In genomic region chr4:55005521-55005969, GRCm38 (mm10) we compare ENCODE assay signal across 8 mouse cellular contexts.
DNase-seq lines count a peak whose midpoint lies in the region; ATAC-seq and TF ChIP-seq lines count a peak whose summit lies in the region.

No protein-coding gene starts in this region.

- no peaks in the 10 kb centered on the region for H3K9me3 ChIP-seq in intestine, embryonic 15.5 days
- no peaks in the 10 kb centered on the region for H3K9me3 ChIP-seq in limb, embryonic 10.5 days (replicated peaks)
- no peaks in the 10 kb centered on the region for H3K9me3 ChIP-seq in midbrain, embryonic 10.5 days (replicated peaks)

- 12% methylated on average over 9 of the region's 9 CpGs for whole genome bisulfite sequencing in intestine, embryonic 15.5 days
- 16% methylated on average over 9 of the region's 9 CpGs for whole genome bisulfite sequencing in limb, embryonic 10.5 days
- 14% methylated on average over 9 of the region's 9 CpGs for WGBS in midbrain, embryonic 10.5 days

- peaks cover 23% of the 10 kb centered on the region for H3K4me1 ChIP-seq in intestine, embryonic 15.5 days (replicated peaks)
- H3K4me1 ChIP-seq in limb, embryonic 10.5 days: peaks cover 28% of the 10 kb centered on the region
- peaks cover 36% of the 10 kb centered on the region for H3K4me1 ChIP-seq in midbrain, embryonic 10.5 days

- H3K4me2 ChIP-seq in intestine, embryonic 15.5 days (replicated peaks): peak overlapping the region; percentile 51

- H3K36me3 ChIP-seq in intestine, embryonic 15.5 days: peaks cover 24% of the 10 kb centered on the region
- peaks cover 66% of the 10 kb centered on the region for H3K36me3 ChIP-seq in limb, embryonic 10.5 days
- H3K36me3 ChIP-seq in midbrain, embryonic 10.5 days: peaks cover 83% of the 10 kb centered on the region

- POLR2A ChIA-PET in Patski (lab: Charles Lee): interaction anchor here (0.5 to 1.3 kb wide), 4 partner anchors 19 to 71 kb away, joined by 3 to 7 read pairs (median 4); partner anchors contain the start of gene Zfp462

- H3K4me3 ChIP-seq in intestine, embryonic 15.5 days (replicated peaks): no peak overlapping the region
- H3K4me3 ChIP-seq in limb, embryonic 10.5 days: peak overlapping the region; percentile 4; the same call in 1 of the 2 replicates
- H3K4me3 ChIP-seq in midbrain, embryonic 10.5 days: peak overlapping the region; percentile 26; the same call in 1 of the 2 replicates

- in situ Hi-C loops in Patski (cut with MboI; ENCODE audit: low pct_unique_long_range_greater_than_20kb): no loop called here

- no peak for TF ChIP-seq CTCF in Patski (IDR thresholded peaks at IDR 0.05)

- no peaks in the 10 kb centered on the region for H3K27me3 ChIP-seq in Patski
- H3K27me3 ChIP-seq in intestine, embryonic 15.5 days (replicated peaks): no peaks in the 10 kb centered on the region
- H3K27me3 ChIP-seq in limb, embryonic 10.5 days (ENCODE audit: low read depth, poor library complexity, severe bottlenecking): no peaks in the 10 kb centered on the region
- no peaks in the 10 kb centered on the region for H3K27me3 ChIP-seq in midbrain, embryonic 10.5 days (ENCODE audit: low read depth, poor library complexity, severe bottlenecking)

- no peak for DNase-seq in Patski (ENCODE audit: low read depth, low spot score)
- peak; percentile 24 for DNase-seq in cerebellum, adult 8-10 months
- DNase-seq in forelimb bud, embryonic 11.5 days (ENCODE audit: low read depth, low spot score): peak; percentile 25
- peak; percentile 39 for DNase-seq in limb, embryonic 10.5 days (ENCODE audit: low spot score)
- peak; percentile 59 for DNase-seq in midbrain, embryonic 10.5 days (ENCODE audit: low spot score)
- DNase-seq in right cerebral cortex, postnatal 36 days (ENCODE audit: low spot score in 2 of 2): peak; percentile 17 to 20

- peak; percentile 54 for ATAC-seq in Patski
- peak; percentile 88 for ATAC-seq in intestine, embryonic 15.5 days
- ATAC-seq in granulocyte monocyte progenitor cell, adult 5-6 weeks (replicated peaks; ENCODE audit: poor library complexity, severe bottlenecking): no peak

- peak overlapping the region; percentile 92 for H3K27ac ChIP-seq in intestine, embryonic 15.5 days
- H3K27ac ChIP-seq in limb, embryonic 10.5 days: peak overlapping the region; percentile 79
- H3K27ac ChIP-seq in midbrain, embryonic 10.5 days (replicated peaks): peak overlapping the region; percentile 87

- CTCF ChIA-PET in Patski (lab: Charles Lee): interaction anchor here (0.5 to 1.3 kb wide), 3 partner anchors 10 to 35 kb away, joined by 3 to 4 read pairs (median 3); no protein-coding TSS in a partner anchor

- no peak overlapping the region for H3K9ac ChIP-seq in intestine, embryonic 15.5 days
